ENCODE assay signal across 13 mouse cellular contexts in genomic region chr12:110599791-110600190, GRCm38 (mm10). TPM values are rescaled to one million over a fixed set of nuclear protein-coding genes. Genes with fewer than 3 reads are reported as not detected.
A peak's percentile ranks its signal among the peaks of the same experiment; 100 is the strongest.
DNase-seq lines count a peak whose midpoint lies in the region; ATAC-seq and TF ChIP-seq lines count a peak whose summit lies in the region.
"Had no signal": no experiment of that assay in that cellular context is flagged by ENCODE, and none has a peak within 500 bp of the region (broad histone marks: within the 10 kb centered on the region; RNA-seq: fewer than 3 reads in every experiment).

No protein-coding gene starts in this region.

- no peak overlapping the region for H3K4me3 ChIP-seq in intestine, embryonic 16.5 days (ENCODE audit: low read length)
- H3K4me3 ChIP-seq in intestine, embryonic 15.5 days (replicated peaks): no peak overlapping the region
- H3K4me3 ChIP-seq in cortical plate, adult 2 months (ENCODE audit: insufficient read depth, low read length): peak overlapping the region; percentile 99

- DNase-seq in cerebellum, adult 11-12 months: peak; percentile 53
- peak; percentile 51 for DNase-seq in 416B (ENCODE audit: low read depth)
- DNase-seq in natural killer cell, adult 2 months (ENCODE audit: low spot score in 2 of 2): no peak
- no peak for DNase-seq in spleen, adult 12 weeks (ENCODE audit: low spot score)
- DNase-seq: B cell, adult 2 months; heart, adult 18-20 months; kidney, postnatal 4 days; liver had no signal

- no peak for TF ChIP-seq CTCF in cortical plate, adult 2 months (IDR thresholded peaks at IDR 0.05; ENCODE audit: extremely low read depth, insufficient read depth, low read length)

- no peak overlapping the region for H3K4me2 ChIP-seq in intestine, embryonic 16.5 days (ENCODE audit: low read depth, low read length)
- H3K4me2 ChIP-seq in intestine, embryonic 15.5 days (replicated peaks): no peak overlapping the region

- no peaks in the 10 kb centered on the region for H3K27me3 ChIP-seq in intestine, embryonic 16.5 days (replicated peaks; ENCODE audit: control insufficient read depth, insufficient read depth, low read length)
- H3K27me3 ChIP-seq in intestine, embryonic 15.5 days (replicated peaks): no peaks in the 10 kb centered on the region

- H3K27ac ChIP-seq in intestine, embryonic 16.5 days (ENCODE audit: low read length): no peak overlapping the region
- no peak overlapping the region for H3K27ac ChIP-seq in intestine, embryonic 15.5 days
- peak overlapping the region; percentile 49 for H3K27ac ChIP-seq in cortical plate, adult 2 months (ENCODE audit: insufficient read depth, low read length)

- WGBS in intestine, embryonic 16.5 days: 46% methylated on average over 4 of the region's 4 CpGs
- WGBS in intestine, embryonic 15.5 days: 49% methylated on average over 4 of the region's 4 CpGs

- no peaks in the 10 kb centered on the region for H3K9me3 ChIP-seq in intestine, embryonic 16.5 days (ENCODE audit: control insufficient read depth, low read length)
- H3K9me3 ChIP-seq in intestine, embryonic 15.5 days: no peaks in the 10 kb centered on the region
- H3K9me3 ChIP-seq: G1E had no signal

- H3K36me3 ChIP-seq in intestine, embryonic 16.5 days (ENCODE audit: control insufficient read depth, insufficient read depth, low read length): no peaks in the 10 kb centered on the region
- H3K36me3 ChIP-seq in intestine, embryonic 15.5 days: no peaks in the 10 kb centered on the region

- no peak for ATAC-seq in cerebellum, adult (ENCODE audit: insufficient number of reproducible peaks, low FRiP score, low TSS enrichment)
- ATAC-seq in intestine, embryonic 16.5 days: peak; percentile 23; the same call in 1 of the 2 replicates
- ATAC-seq in intestine, embryonic 15.5 days: no peak

- H3K9ac ChIP-seq in intestine, embryonic 16.5 days (ENCODE audit: low read depth, low read length): no peak overlapping the region
- no peak overlapping the region for H3K9ac ChIP-seq in intestine, embryonic 15.5 days

- TF ChIP-seq POLR2A in cortical plate, adult 2 months (IDR thresholded peaks at IDR 0.05; ENCODE audit: extremely low read depth, insufficient read depth, low read length): no peak

- peaks cover 19% of the 10 kb centered on the region for H3K4me1 ChIP-seq in intestine, embryonic 16.5 days (ENCODE audit: control insufficient read depth, insufficient read depth, low read length)
- peaks cover 20% of the 10 kb centered on the region; the same call in 1 of the 2 replicates for H3K4me1 ChIP-seq in intestine, embryonic 15.5 days (replicated peaks)
- peaks cover 5% of the 10 kb centered on the region; the same call in 1 of the 2 replicates for H3K4me1 ChIP-seq in cortical plate, adult 2 months (ENCODE audit: control insufficient read depth, insufficient read depth, low read length)

RNA-seq across cellular contexts. Expression of gene Dync1h1, which starts 1.5 kb away (rescaled TPM):
- 32.5 and 36.1 TPM in 2 replicates for polyA plus RNA-seq in intestine, embryonic 16.5 days (2015; fragmentation: Nextera tagmentation; extraction: Ambion mirVana)
- 35.7 and 38.6 TPM in 2 replicates for polyA plus RNA-seq in intestine, embryonic 15.5 days (2015; fragmentation: Nextera tagmentation; extraction: Ambion mirVana)
- polyA plus RNA-seq in cortical plate, adult 2 months (2012; rRNA removed): 279 and 350 TPM in 2 replicates

Comparison
In these comparisons a context has a peak if more than half of its experiments do, and no peak if none do; other contexts are left out.
1. DNase-seq: peak in cerebellum, adult 11-12 months (single experiment) and 416B (single experiment); none in natural killer cell, adult 2 months (0 of 2) and spleen, adult 12 weeks (single experiment).